Mouse (Mus musculus) stomach, embryonic 15.5 days (tissue): Measurements from ENCODE around the gene Ibtk. TPM values are rescaled to one million over a fixed set of nuclear protein-coding genes. Genes with fewer than 3 reads are reported as not detected.

Source experiments
- ATAC-seq: fragments of 200-750 bp; cut with Nextera tagmentation; 2 replicates; pipeline ENCODE4 v1.8.0; 2017; ENCODE audit warnings: low read depth, moderate number of reproducible peaks, moderate TSS enrichment; ENCODE audit not compliant: insufficient read depth, low FRiP score
- H3K27ac ChIP-seq: fragments of 300-500 bp; sonication (generic); 2 replicates; pipeline ENCODE4 v1.5.1; 2015; ENCODE audit warnings: mild to moderate bottlenecking, inconsistent platforms
- H3K27me3 ChIP-seq: fragments of 300-500 bp; sonication (generic); replicated peaks from 2 replicates; pipeline ENCODE4 v1.6.1; 2015; ENCODE audit warnings: inconsistent platforms
- H3K36me3 ChIP-seq: fragments of 300-500 bp; sonication (generic); 2 replicates; pipeline ENCODE4 v1.6.1; 2015; ENCODE audit warnings: inconsistent platforms
- H3K4me1 ChIP-seq: fragments of 300-500 bp; sonication (generic); 2 replicates; pipeline ENCODE4 v1.6.1; 2015; ENCODE audit warnings: inconsistent platforms
- H3K4me2 ChIP-seq: fragments of 300-500 bp; sonication (generic); 2 replicates; pipeline ENCODE4 v1.6.1; 2015; ENCODE audit warnings: mild to moderate bottlenecking, inconsistent platforms
- H3K4me3 ChIP-seq: fragments of 300-500 bp; sonication (generic); replicated peaks from 2 replicates; pipeline ENCODE4 v1.5.1; 2015; ENCODE audit warnings: inconsistent platforms
- H3K9ac ChIP-seq: fragments of 300-500 bp; sonication (generic); 2 replicates; pipeline ENCODE4 v1.6.1; 2015; ENCODE audit warnings: inconsistent platforms
- H3K9me3 ChIP-seq: fragments of 300-500 bp; sonication (generic); 2 replicates; pipeline ENCODE4 v1.6.1; 2016; ENCODE audit warnings: inconsistent platforms
- WGBS: fragments of 180-500 bp; shearing (Covaris S2); methylation state at CpG from one replicate; pipeline ENCODE4 v1.1.7; 2015; 5-methylcytosine and 5-hydroxymethylcytosine counted together
- polyA plus RNA-seq: library from polyadenylated mRNA; unstranded; fragments of >200 nt; fragmentation: Nextera tagmentation; extraction: Ambion mirVana; gene quantifications from 2 replicates; pipeline ENCODE4 v1.2.1, GENCODE M21; 2015

Gene Ibtk
- polyA plus RNA-seq, 1 experiment from 2014 or later, result 31.2 TPM

DNA sequence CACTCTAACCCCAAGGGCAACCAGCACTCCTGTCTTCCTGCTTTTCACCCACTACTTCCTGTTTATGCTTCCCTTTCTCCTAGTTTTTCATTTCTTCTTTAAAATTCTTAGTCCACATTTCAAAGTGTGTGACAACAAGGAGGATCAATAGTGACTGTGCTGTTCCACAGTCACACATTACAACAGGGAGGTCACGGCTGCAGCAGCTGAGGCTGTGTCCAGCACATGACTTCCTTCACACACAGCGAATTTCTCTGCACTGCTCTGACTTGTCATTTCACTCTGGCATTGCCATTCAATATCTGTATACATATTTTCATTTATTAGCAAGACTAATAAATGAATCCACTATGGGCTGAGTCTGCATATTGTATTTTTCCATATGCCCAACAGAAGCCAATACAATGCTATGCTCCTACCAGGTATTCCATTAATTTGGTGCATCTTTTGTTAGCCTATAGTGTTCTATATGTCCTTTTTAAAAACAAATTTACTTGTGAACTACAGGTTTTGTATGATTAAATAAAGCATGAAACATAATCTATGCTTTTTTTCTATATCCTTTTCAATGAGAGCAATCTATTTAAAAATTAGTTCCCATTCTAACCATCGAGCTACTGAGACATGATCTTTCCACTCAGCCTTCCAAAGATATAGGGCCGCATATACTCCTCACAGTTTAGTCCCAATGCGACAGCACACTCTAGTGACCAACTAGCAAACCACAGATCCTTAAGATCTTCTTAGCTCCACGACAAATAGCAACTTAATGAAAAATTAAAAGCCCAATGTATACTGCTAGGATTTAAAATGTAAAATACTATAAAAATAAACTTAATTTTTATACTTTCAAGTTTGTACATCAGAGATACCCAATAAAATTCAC lies 55.7 kb downstream of the Ibtk start:
- Histone ChIP-seq H3K27ac (no peak overlapping the region), H3K9me3 (no peaks in the 10 kb centered on the region), H3K4me1 (no peaks in the 10 kb centered on the region), H3K9ac (no peak overlapping the region), H3K36me3 (peaks cover 19% of the 10 kb centered on the region; the same call in 1 of the 2 replicates), H3K27me3 (no peaks in the 10 kb centered on the region), H3K4me3 (no peak overlapping the region), H3K4me2 (no peak overlapping the region)
- 55% methylated on average over 6 of the region's 6 CpGs for WGBS
- ATAC-seq, result no peak

DNA sequence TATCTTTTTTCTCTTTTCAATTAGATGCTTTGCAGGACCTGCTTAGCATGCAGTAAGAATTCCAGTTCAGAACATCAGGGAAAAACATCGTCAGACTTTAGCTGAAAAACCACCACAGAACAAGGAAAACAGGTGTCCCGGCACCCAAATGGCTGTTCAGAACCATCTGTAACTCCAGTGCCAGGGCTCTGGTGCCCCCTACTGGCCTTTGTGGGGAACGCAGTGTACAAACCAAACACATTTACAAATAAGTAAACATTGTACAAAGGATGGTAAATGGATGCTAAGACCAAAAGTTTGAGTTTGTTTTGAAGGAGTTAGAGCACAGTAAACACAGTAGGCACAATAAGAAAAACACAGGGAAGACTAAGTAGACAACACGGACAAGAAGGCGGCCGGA lies 64.1 kb downstream of the Ibtk start:
- Histone ChIP-seq H3K4me3 (no peak overlapping the region), H3K27ac (no peak overlapping the region), H3K27me3 (no peaks in the 10 kb centered on the region), H3K4me1 (no peaks in the 10 kb centered on the region), H3K4me2 (no peak overlapping the region), H3K36me3 (peaks cover 13% of the 10 kb centered on the region; the same call in 1 of the 2 replicates), H3K9me3 (no peaks in the 10 kb centered on the region), H3K9ac (no peak overlapping the region)
- no peak for ATAC-seq
- 81% methylated on average over 6 of the region's 6 CpGs for WGBS

DNA sequence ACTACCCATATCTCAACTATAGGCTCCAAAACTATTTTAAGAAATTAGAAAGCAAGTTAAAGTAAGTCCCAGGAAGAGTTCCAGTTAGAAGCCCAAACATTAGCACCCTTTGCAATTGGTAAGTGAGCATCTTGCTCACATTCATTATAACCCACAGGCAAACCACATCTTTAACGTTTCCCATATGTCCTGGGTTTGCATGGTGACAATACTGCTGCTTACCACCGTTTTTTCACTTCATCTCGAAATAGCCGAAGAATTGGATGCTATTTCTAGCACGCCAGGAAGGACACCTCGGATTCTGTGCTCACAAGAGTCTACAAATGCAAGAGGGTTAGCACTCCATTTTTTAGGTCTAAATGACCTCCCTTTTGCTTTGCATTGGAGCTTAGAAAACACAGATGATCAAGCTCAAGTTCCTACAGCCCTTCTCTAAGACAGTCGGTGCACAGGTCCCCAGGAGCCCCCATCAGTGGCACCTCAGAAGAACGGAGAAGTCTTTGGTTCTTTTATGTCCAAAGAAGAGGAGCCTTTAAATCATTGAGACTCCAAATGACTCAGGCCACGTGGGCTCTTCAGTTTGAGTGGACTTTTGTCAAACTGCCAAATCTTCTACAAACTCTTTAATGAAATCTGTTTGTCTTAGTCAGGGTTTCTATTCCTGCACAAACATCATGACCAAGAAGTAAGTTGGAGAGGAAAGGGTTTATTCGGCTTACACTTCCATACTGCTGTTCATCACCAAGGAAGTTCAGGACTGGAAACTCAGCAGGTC lies 73.8 kb downstream of the Ibtk start:
- no peaks in the 10 kb centered on the region for H3K27me3 ChIP-seq
- H3K4me3 ChIP-seq, result no peak overlapping the region
- no peaks in the 10 kb centered on the region for H3K36me3 ChIP-seq
- no peak overlapping the region for H3K27ac ChIP-seq
- 75% methylated on average over 10 of the region's 10 CpGs for WGBS
- no peak overlapping the region for H3K9ac ChIP-seq
- H3K4me1 ChIP-seq, result peaks cover 6% of the 10 kb centered on the region; the same call in 1 of the 2 replicates
- H3K4me2 ChIP-seq, result no peak overlapping the region
- no peak for ATAC-seq
- no peaks in the 10 kb centered on the region for H3K9me3 ChIP-seq

DNA sequence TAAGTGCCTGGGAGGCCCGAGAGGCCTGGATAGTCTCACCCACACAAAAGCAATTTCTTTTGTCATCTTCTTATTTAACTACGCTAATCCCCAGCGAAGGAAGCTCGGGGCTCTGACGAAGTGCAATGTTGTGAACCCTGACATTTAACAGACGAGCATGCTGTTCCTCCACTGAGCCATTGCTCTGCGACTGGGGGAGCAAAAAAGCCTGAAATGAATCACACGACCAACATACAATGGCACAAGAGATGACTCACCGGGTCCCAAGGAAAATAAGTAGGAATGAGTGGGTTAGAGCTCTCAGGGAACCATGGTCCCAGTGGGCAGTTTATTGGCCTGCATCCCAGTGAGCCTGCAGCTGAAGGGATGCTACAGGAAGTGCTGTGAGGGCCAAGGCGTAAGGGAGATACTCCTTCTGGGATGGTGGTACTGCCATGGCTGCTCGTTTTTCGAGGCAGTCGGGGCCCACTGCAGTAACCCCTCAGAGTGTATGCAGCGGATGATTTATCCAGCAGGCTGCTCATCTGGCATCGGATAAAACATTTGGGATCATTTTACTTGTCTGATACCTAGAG lies 75.1 kb downstream of the Ibtk start:
- WGBS, result 49% methylated on average over 15 of the region's 15 CpGs
- ATAC-seq, result 0 out of 2 replicates have a peak, but pooled peaks have one; percentile 39
- Histone ChIP-seq H3K4me2 (no peak overlapping the region), H3K9ac (no peak overlapping the region), H3K4me1 (peaks cover 6% of the 10 kb centered on the region; the same call in 1 of the 2 replicates), H3K9me3 (no peaks in the 10 kb centered on the region), H3K27me3 (no peaks in the 10 kb centered on the region), H3K36me3 (no peaks in the 10 kb centered on the region), H3K27ac (no peak overlapping the region), H3K4me3 (no peak overlapping the region)

DNA sequence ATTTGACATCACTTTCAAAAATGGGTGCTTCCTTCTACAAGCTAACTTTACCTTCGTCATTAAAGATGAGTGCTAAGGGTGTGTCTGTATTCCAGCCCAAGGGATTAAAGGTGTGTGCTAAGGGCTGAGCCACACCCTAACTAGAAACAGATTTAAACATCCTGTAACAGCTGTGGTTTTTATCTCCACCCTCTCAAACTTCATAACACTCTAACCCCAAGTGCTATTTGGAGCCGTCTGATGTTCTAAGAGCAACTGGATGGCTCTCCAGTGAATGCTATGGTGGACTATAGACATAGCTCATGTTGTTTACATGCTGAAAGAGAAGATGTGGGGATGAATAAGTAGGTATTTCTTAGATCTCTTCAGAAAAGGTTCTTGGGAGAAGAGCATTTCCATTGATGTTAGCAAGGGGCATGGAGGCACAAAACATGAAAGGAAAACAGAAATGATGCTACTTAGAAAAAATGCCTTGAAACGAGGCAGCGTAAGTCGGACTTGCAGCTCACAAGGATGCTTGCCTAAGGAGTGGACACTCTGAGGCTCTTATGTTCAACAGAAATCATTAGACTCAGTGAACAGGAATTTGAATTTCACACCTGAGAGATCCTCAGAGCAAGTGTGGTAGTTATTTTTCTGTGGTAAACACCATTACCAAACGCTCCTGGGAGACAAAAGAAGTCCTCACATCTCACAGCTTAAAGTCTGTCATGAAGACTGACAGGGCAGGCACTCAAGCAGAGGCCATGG lies 77.4 kb downstream of the Ibtk start:
- Histone ChIP-seq H3K27ac (no peak overlapping the region), H3K4me2 (no peak overlapping the region), H3K4me1 (peaks cover 6% of the 10 kb centered on the region; the same call in 1 of the 2 replicates), H3K27me3 (no peaks in the 10 kb centered on the region), H3K4me3 (no peak overlapping the region), H3K9ac (no peak overlapping the region), H3K36me3 (no peaks in the 10 kb centered on the region), H3K9me3 (no peaks in the 10 kb centered on the region)
- ATAC-seq, result no peak
- WGBS, result 80% methylated on average over 6 of the region's 6 CpGs

DNA sequence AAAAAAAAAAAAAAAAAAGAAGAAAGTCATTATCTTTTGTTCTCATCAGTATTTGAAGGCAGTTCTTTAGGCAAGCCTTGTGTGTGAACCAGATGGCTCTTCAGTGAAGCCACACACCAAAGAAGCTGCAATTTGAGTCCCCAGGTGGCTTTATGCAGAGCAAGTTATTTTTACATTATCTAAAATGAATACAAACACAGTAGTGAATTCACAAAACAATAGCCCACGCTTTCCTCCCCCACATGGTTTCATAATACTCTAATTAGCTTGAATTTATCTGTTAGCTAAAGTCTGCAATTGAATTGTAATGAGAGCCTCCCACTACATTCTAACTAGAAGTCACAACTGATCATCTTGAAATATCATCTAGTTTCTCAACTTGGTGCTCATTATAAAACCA lies 84.8 kb downstream of the Ibtk start:
- Histone ChIP-seq H3K4me2 (no peak overlapping the region), H3K9me3 (no peaks in the 10 kb centered on the region), H3K27ac (no peak overlapping the region), H3K27me3 (no peaks in the 10 kb centered on the region), H3K36me3 (no peaks in the 10 kb centered on the region), H3K9ac (no peak overlapping the region), H3K4me1 (no peaks in the 10 kb centered on the region), H3K4me3 (no peak overlapping the region)
- no peak for ATAC-seq
- WGBS, result 76% methylated on average over 1 of the region's 1 CpGs

DNA sequence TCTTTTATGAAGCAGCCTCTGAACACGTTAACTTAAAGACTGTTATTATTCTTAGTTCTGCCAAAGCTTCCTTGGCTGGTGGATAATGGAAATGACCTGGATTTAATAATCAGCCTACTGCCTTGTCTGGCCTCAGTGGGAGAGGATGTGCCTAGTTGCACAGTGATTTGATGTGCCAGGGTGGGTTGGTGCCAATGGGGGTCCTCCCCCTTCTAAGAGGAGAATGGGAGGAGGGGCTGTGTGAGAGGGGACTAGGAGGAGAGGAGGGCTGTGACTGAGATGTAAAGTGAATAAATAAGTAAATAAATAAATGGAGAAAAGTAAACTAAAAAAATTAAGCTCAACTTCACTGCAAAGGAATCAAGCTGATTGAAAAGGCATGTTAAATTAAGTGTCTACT lies 85.3 kb downstream of the Ibtk start:
- 72% methylated on average over 1 of the region's 1 CpGs for WGBS
- no peak for ATAC-seq

DNA sequence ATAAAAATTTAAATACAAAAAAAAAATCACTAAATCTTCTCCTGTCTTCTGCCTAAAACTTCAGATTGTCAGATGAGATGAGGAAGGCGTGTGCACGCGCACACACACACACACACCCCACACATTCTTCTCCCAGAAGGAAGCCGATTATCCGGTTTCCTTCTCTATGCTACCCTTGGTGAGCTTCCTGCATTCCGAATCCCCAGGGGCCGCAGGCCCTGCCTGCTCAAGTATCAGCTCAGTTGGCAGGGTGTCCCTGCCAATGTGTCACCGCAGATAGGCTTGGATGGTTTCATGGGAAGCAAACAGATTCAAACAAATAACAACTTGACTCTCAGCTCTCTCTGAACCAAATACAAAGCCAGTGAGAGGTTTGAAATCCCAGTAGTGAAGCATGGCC lies 86.0 kb downstream of the Ibtk start:
- Histone ChIP-seq H3K27ac (no peak overlapping the region), H3K4me3 (no peak overlapping the region), H3K36me3 (no peaks in the 10 kb centered on the region), H3K4me1 (no peaks in the 10 kb centered on the region), H3K9me3 (no peaks in the 10 kb centered on the region), H3K9ac (no peak overlapping the region), H3K4me2 (no peak overlapping the region), H3K27me3 (no peaks in the 10 kb centered on the region)
- ATAC-seq, result no peak
- 41% methylated on average over 8 of the region's 8 CpGs for WGBS

More for the DNA sequence above, 85.3 kb downstream of the Ibtk start:
- Histone ChIP-seq H3K9ac (no peak overlapping the region), H3K9me3 (no peaks in the 10 kb centered on the region), H3K27me3 (no peaks in the 10 kb centered on the region), H3K4me2 (no peak overlapping the region), H3K27ac (no peak overlapping the region), H3K4me1 (no peaks in the 10 kb centered on the region), H3K4me3 (no peak overlapping the region), H3K36me3 (no peaks in the 10 kb centered on the region)

DNA sequence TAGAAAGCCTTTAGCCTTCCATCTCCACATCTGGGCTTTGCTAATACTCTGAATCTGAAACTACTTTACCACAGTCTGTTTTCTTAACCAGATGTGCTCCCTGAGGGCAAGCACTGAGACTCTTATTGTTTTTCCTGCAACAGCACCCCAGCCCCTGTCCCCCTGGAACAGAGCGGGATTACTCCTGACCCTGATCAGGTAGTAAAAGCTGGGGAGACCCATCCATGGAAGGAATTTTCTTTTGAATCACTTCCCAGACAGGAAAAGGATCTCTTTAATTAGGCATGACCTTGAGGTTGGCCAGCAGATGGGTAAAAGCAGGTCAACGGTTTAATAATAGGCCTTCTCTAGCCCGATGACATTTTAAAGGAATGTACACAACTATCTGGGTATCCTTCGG lies 95.7 kb downstream of the Ibtk start:
- Histone ChIP-seq H3K27ac (no peak overlapping the region), H3K4me1 (no peaks in the 10 kb centered on the region), H3K9me3 (no peaks in the 10 kb centered on the region), H3K4me2 (no peak overlapping the region), H3K9ac (no peak overlapping the region), H3K27me3 (no peaks in the 10 kb centered on the region), H3K36me3 (no peaks in the 10 kb centered on the region), H3K4me3 (no peak overlapping the region)
- ATAC-seq, result no peak
- WGBS, result 68% methylated on average over 4 of the region's 4 CpGs

DNA sequence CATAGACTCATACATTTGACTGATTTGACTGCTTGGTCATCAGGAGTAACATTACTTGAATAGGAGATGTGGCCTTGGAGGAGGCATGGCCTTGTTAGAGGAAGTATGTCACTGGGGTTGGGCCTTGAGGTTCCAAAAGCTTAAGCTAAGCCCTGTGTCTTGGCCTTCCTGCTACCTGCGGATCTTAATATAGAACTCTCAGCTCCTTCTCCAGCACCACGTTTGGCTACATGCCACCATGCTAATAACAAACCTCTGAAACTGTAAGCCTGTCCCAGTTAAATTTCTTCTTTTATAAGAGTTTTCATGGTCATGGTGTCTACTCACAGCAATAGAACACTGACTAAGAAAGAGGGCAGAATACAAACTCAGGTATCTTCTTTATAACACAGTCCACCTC lies 110.9 kb downstream of the Ibtk start:
- Histone ChIP-seq H3K9ac (no peak overlapping the region), H3K27me3 (no peaks in the 10 kb centered on the region), H3K4me2 (no peak overlapping the region), H3K27ac (no peak overlapping the region), H3K9me3 (no peaks in the 10 kb centered on the region), H3K4me1 (no peaks in the 10 kb centered on the region), H3K36me3 (no peaks in the 10 kb centered on the region), H3K4me3 (no peak overlapping the region)
- no peak for ATAC-seq
- 72% methylated on average over 2 of the region's 2 CpGs for WGBS
